Mouse (Mus musculus) kidney, adult 10 weeks (tissue): ENCODE data around the gene Olfr467. TPM values are rescaled to one million over a fixed set of nuclear protein-coding genes. Genes with fewer than 3 reads are reported as not detected.

Experiments used
- polyA plus RNA-seq: library from polyadenylated mRNA; stranded (reverse); fragments of 350-450 nt; fragmentation: Illumina TruSeq; extraction: RNeasy Lipid Tissue Mini Kit (QIAGEN cat#74804); gene quantifications from one replicate; pipeline ENCODE4 v1.2.3, GENCODE M21; 2014; ENCODE audit warnings: low read depth, low replicate concordance

Olfr467 gene
- polyA plus RNA-seq: not detected

DNA sequence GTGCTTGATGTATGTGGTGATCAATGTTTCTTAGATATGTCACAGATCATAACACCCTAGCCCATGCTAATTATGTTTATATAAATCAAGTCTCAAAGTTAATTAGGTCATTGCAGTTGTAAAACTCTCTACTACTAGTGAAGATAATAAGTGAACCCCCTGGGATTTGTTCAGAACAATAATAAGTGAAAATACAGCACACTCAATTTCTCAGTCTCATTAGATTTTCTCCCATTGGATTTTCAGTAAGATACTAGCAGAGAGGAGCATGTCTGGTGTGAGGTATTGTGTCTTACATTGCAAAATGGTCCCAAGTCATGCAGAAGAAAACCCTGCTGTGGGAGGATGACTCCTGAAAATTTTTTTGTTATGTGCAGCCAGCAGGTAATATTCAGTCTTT is at the start of gene Olfr467:
Olfr467 (plus strand) TSS at position 301 of the 400 bp plus-strand sequence.

DNA sequence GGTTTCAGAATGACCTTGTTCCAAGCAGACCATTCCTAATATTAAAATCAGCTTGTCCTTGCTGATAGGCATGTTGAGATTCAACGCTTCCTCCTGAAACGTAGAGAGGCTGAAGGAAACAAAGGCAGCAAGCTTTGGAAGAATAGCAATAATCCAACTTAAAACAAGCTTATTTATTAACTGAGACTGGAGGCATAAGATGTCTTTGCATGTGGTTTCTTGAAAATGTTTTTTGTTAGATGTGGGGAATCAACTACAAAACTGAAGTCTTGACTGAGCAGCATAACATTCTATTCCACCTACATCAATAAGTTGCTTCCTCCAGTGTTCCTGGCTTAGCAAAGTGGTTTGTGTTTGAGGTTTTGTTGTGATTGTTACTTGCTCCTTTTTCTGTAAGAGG is 11.0 kb upstream of the Olfr467 start, which contains the start of gene Ovch2:
Ovch2 (minus strand) TSS at position 101 of the 400 bp plus-strand sequence.

DNA sequence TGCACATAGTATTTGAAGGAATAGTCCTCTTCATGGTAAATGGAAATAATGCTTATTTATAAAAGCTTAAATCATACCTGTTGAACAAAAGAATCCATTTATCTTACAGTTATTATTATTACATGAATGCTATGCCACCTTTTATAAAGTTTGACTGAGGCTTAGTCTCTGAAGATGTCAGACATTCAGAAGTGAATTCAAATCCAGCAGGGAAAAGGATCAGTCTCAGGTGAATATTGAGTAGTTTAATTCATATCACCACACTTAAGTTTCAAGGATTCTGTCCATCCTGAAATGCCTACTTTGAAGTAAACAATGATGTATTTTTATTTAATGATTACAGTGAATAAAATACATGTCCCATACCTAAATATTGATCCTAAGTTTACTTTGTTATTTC is 13.4 kb downstream of the Olfr467 start, which contains the start of gene Olfr469:
Olfr469 (minus strand) TSS at position 101 of the 400 bp plus-strand sequence.

DNA sequence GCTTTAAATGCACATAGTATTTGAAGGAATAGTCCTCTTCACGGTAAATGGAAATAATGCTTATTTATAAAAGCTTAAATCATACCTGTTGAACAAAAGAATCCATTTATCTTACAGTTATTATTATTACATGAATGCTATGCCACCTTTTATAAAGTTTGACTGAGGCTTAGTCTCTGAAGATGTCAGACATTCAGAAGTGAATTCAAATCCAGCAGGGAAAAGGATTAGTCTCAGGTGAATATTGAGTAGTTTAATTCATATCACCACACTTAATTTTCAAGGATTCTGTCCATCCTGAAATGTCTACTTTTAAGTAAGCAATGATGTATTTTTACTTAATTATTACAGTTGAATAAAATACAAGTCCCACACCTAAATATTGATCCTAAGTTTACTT is 35.3 kb downstream of the Olfr467 start, which contains the start of gene Olfr470:
Olfr470 (minus strand) TSS at position 101 of the 400 bp plus-strand sequence.

Other genes with a start within 250 kb of the Olfr467 start
- 12.3 TPM for gene Olfml1, start 244.8 kb upstream of the Olfr467 start, polyA plus RNA-seq
- 7.8 TPM for gene Ppfibp2, start 217.1 kb upstream of the Olfr467 start, polyA plus RNA-seq
- gene 5330417H12Rik, start 187.1 kb upstream of the Olfr467 start, polyA plus RNA-seq: not detected
- not detected for gene Cyb5r2, start 54.2 kb upstream of the Olfr467 start, polyA plus RNA-seq
- gene Ovch2, start 11.1 kb upstream of the Olfr467 start, polyA plus RNA-seq: not detected
- gene Olfr469, start 13.3 kb downstream of the Olfr467 start, polyA plus RNA-seq: not detected
- not detected for gene Olfr470, start 35.2 kb downstream of the Olfr467 start, polyA plus RNA-seq
- not detected for gene Olfr472, start 85.6 kb downstream of the Olfr467 start, polyA plus RNA-seq
- gene Olfr473, start 118.2 kb downstream of the Olfr467 start, polyA plus RNA-seq: not detected
- not detected for gene Olfr474, start 142.4 kb downstream of the Olfr467 start, polyA plus RNA-seq
- not detected for gene Olfr476, start 152.5 kb downstream of the Olfr467 start, polyA plus RNA-seq
- gene Olfr477, start 174.4 kb downstream of the Olfr467 start, polyA plus RNA-seq: not detected
- gene Olfr478, start 221.7 kb downstream of the Olfr467 start, polyA plus RNA-seq: not detected
- not detected for gene Olfr479, start 238.4 kb downstream of the Olfr467 start, polyA plus RNA-seq